Mouse (Mus musculus) myocyte (in vitro differentiated cells): ENCODE measurements around the gene Dhx34. TPM values are rescaled to one million over a fixed set of nuclear protein-coding genes. Genes with fewer than 3 reads are reported as not detected.
"Not testable (repeated sequence)": the region's sequence is repeated elsewhere in the genome, so short reads cannot be mapped to it uniquely, and the experiment has no call there.

Experiments used
- H3K27me3 ChIP-seq: one replicate; pipeline ENCODE4 v1.6.1; 2011; ENCODE audit not compliant: control insufficient read depth, insufficient read depth, insufficient read length
- H3K36me3 ChIP-seq: one replicate; pipeline ENCODE4 v1.6.1; 2011; ENCODE audit not compliant: control insufficient read depth, insufficient read depth
- H3K4me2 ChIP-seq: one replicate; pipeline ENCODE4 v1.6.1; 2011; ENCODE audit warnings: low read depth, control low read depth
- H3K4me3 ChIP-seq: one replicate; pipeline ENCODE4 v1.5.1; 2011; ENCODE audit warnings: mild to moderate bottlenecking, control low read depth, moderate library complexity
- H3K79me2 ChIP-seq: one replicate; pipeline ENCODE4 v1.6.1; 2011; ENCODE audit not compliant: control insufficient read depth, insufficient read depth
- H3ac ChIP-seq: one replicate; pipeline ENCODE4 v1.6.1; 2011; ENCODE audit not compliant: control insufficient read depth, insufficient read length
- CEBPB ChIP-seq: IDR thresholded peaks from 2 replicates; pipeline ENCODE4 v1.6.1; 2011; ENCODE audit warnings: mild to moderate bottlenecking, moderate library complexity; ENCODE audit not compliant: poor library complexity, insufficient read depth, severe bottlenecking
- E2F4 ChIP-seq: IDR thresholded peaks from one replicate; pipeline ENCODE4 v1.6.1; 2011; ENCODE audit warnings: mild to moderate bottlenecking, control low read depth, moderate library complexity; ENCODE audit not compliant: insufficient read depth
- MAX ChIP-seq: IDR thresholded peaks from one replicate; pipeline ENCODE4 v1.6.1; 2011; ENCODE audit warnings: low read depth, mild to moderate bottlenecking, control low read depth
- MYOD1 ChIP-seq, 3 experiments: IDR thresholded peaks; one replicate each; pipeline ENCODE4 v1.6.1; 2011; ENCODE audit warnings: control low read depth in 2 of 3, low read depth in 2 of 3, mild to moderate bottlenecking in 2 of 3, moderate library complexity in 1 of 3; ENCODE audit not compliant: insufficient read length in 2 of 3, control insufficient read depth in 1 of 3
- MYOG ChIP-seq, 3 experiments: IDR thresholded peaks; one replicate each; pipeline ENCODE4 v1.6.1; 2011; ENCODE audit warnings: control low read depth in 2 of 3, low read depth in 2 of 3, mild to moderate bottlenecking in 2 of 3; ENCODE audit not compliant: insufficient read length in 2 of 3, control insufficient read depth in 1 of 3, insufficient read depth in 1 of 3
- POLR2A ChIP-seq: IDR thresholded peaks from one replicate; pipeline ENCODE4 v1.6.1; 2011; ENCODE audit warnings: low read depth, mild to moderate bottlenecking, control low read depth, moderate library complexity; ENCODE audit not compliant: insufficient read length
- POLR2AphosphoS2 ChIP-seq: IDR thresholded peaks from one replicate; pipeline ENCODE4 v1.6.1; 2011; ENCODE audit warnings: low read depth, control low read depth; ENCODE audit not compliant: insufficient read length
- REST ChIP-seq: IDR thresholded peaks from one replicate; pipeline ENCODE4 v1.6.1; 2011; ENCODE audit warnings: mild to moderate bottlenecking, control low read depth, moderate library complexity; ENCODE audit not compliant: insufficient read depth, insufficient read length
- SRF ChIP-seq: IDR thresholded peaks from one replicate; pipeline ENCODE4 v1.6.1; 2011; ENCODE audit warnings: low read depth; ENCODE audit not compliant: control insufficient read depth, insufficient read length
- TCF12 ChIP-seq: IDR thresholded peaks from one replicate; pipeline ENCODE4 v1.6.1; 2011; ENCODE audit warnings: mild to moderate bottlenecking, control low read depth; ENCODE audit not compliant: poor library complexity, insufficient read depth, severe bottlenecking
- TCF3 ChIP-seq: IDR thresholded peaks from one replicate; pipeline ENCODE4 v1.6.1; 2011; ENCODE audit warnings: low read depth, control low read depth; ENCODE audit not compliant: insufficient read length
- USF1 ChIP-seq: IDR thresholded peaks from one replicate; pipeline ENCODE4 v1.6.1; 2011; ENCODE audit warnings: low read depth, mild to moderate bottlenecking, control low read depth, moderate library complexity
- polyA plus RNA-seq: library from polyadenylated mRNA; unstranded; fragments of >200 nt; fragmentation: generic; extraction: Trizol; gene quantifications from one replicate; pipeline ENCODE4 v1.2.1, GENCODE M21; 2012; ENCODE audit warnings: missing spikeins

The Dhx34 gene
- 9.0 TPM for polyA plus RNA-seq

DNA sequence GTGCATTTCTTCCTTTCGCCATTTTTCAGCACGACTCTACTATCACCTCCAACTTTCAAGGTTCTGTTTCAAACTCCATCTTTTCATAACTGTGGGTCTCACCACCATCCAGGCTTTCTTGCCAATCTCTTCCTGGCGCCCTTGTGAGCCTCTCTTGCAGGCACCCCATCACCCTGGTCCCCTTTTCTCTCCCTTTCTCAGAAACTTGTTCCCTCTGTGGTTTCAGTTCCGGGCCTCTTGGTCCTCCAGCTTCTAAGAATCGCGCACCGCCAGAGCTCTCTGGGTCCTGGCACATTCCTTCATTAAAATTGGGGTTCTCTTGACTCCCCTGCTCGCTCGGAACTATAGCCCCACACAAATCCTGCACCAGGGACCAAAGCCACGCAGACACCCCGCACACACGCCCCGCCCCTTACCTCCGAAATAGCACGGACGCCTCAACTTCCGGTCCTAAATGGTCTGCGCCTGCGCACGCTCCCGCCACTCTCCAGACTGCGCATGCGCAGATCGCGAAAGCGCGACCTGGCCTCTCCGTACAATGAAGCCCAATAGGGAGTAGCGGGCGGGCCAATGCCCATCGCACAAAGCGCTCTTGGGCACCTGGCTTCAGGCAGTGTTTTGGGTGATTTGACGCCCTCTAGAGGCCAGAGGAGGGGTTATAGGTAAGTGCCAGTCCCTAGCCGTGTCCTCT lies at the start of gene Dhx34:
Dhx34 (minus strand) TSS at position 456 of the 691 bp plus-strand sequence.
- no peak within 1 kb of the TSS for H3ac ChIP-seq
- H3K4me2 ChIP-seq: peak within 1 kb of the TSS; percentile 73
- H3K79me2 ChIP-seq: peaks cover 3% of the 10 kb centered on the region
- peak within 1 kb of the TSS; percentile 37 for H3K4me3 ChIP-seq
- no peak for TF ChIP-seq MYOG (IDR thresholded peaks at IDR 0.05; ENCODE audit: control insufficient read depth in 1 of 3, insufficient read depth in 1 of 3, insufficient read length in 2 of 3, low read depth in 2 of 3)
- peak; percentile 72 for TF ChIP-seq POLR2A
- TF ChIP-seq USF1: no peak
- TF ChIP-seq CEBPB: no peak
- TF ChIP-seq MYOD1 (IDR thresholded peaks at IDR 0.05; ENCODE audit: control insufficient read depth in 1 of 3, insufficient read length in 2 of 3, low read depth in 2 of 3): peak in 1 of 3 experiments; percentile 6
- peak; percentile 49 for TF ChIP-seq POLR2AphosphoS2
- TF ChIP-seq SRF: no peak
- TF ChIP-seq REST: no peak
- TF ChIP-seq TCF3: no peak
- TF ChIP-seq TCF12: no peak
- peaks cover 5% of the 10 kb centered on the region for H3K27me3 ChIP-seq
- no peaks in the 10 kb centered on the region for H3K36me3 ChIP-seq

DNA sequence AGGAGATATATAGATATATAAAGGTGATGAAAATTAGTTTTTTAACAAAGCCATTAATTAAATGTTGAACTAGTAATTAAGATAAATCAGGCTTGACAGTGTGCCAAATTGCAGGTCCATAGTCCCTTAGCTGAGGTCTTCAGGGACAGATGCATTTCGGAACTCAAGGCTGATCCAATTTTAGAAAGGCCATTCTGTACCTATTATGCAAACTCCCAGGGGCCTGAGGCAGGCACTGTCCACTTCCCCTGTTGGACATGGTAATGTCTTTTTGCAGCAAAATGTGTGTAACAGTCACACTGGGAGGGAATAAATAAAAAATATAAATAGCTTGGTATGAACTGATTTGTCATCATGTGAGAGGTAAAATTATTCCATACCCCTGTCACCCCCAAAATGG lies 49.3 kb upstream of the Dhx34 start:
- peaks cover 5% of the 10 kb centered on the region for H3K36me3 ChIP-seq
- H3K4me2 ChIP-seq: no peak overlapping the region
- H3K79me2 ChIP-seq: no peaks in the 10 kb centered on the region
- no peaks in the 10 kb centered on the region for H3K27me3 ChIP-seq
- H3K4me3 ChIP-seq: no peak overlapping the region
- no peak overlapping the region for H3ac ChIP-seq
- TF ChIP-seq MYOD1 (IDR thresholded peaks at IDR 0.05; ENCODE audit: control insufficient read depth in 1 of 3, insufficient read length in 2 of 3, low read depth in 2 of 3): no peak
- TF ChIP-seq POLR2AphosphoS2: no peak
- TF ChIP-seq MAX: no peak
- no peak for TF ChIP-seq TCF12
- no peak for TF ChIP-seq POLR2A
- TF ChIP-seq E2F4: no peak
- TF ChIP-seq REST: no peak
- no peak for TF ChIP-seq USF1
- TF ChIP-seq TCF3: no peak
- TF ChIP-seq MYOG (IDR thresholded peaks at IDR 0.05; ENCODE audit: control insufficient read depth in 1 of 3, insufficient read depth in 1 of 3, insufficient read length in 2 of 3, low read depth in 2 of 3): no peak
- TF ChIP-seq CEBPB: no peak
- no peak for TF ChIP-seq SRF

DNA sequence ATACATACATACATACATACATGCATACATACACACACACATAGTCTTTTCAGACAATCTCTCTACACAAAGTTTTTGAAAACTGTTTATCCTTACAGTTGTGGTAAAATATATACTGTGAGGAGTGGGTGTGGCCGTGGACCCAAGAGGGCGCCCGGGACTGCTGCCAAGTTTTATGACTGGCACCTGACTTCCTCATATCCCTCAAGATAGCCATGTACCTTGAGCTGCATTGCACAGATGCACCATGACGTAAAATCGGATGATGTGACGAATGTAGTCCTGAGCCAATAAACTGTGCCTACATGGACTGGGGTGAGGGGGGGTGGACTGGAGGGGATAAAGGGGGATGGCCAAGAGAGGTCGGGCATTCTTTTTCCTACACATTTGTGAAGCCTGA lies 44.8 kb upstream of the Dhx34 start:
- not testable (repeated sequence) for H3K4me3 ChIP-seq, H3K36me3 ChIP-seq, H3K4me2 ChIP-seq, H3ac ChIP-seq, H3K27me3 ChIP-seq, H3K79me2 ChIP-seq

DNA sequence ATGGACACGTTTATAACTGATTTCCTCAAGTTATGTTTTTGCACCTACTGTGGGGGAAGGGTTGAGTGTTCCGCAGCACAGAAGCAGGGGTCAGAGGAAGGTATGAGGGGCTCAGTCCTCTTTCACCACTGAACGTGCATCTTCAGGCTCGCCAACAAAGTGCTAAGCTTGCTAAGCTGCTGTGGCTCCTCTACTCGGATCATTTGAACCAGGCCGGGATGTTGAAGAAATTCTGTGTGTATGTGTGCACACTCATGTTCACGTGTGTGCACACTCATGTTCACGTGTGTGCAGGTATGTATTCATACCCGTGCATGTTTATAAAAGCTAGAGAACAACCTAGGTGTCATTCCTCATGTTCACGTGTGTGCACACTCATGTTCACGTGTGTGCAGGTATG lies 44.0 kb upstream of the Dhx34 start:
- H3K4me2 ChIP-seq: no peak overlapping the region
- no peak overlapping the region for H3K4me3 ChIP-seq
- H3ac ChIP-seq: no peak overlapping the region
- H3K27me3 ChIP-seq: no peaks in the 10 kb centered on the region
- H3K79me2 ChIP-seq: no peaks in the 10 kb centered on the region
- TF ChIP-seq TCF12: no peak
- no peak for TF ChIP-seq USF1
- TF ChIP-seq TCF3: no peak
- TF ChIP-seq CEBPB: no peak
- no peak for TF ChIP-seq E2F4
- no peak for TF ChIP-seq MAX
- TF ChIP-seq REST: no peak
- no peak for TF ChIP-seq MYOG (IDR thresholded peaks at IDR 0.05; ENCODE audit: control insufficient read depth in 1 of 3, insufficient read depth in 1 of 3, insufficient read length in 2 of 3, low read depth in 2 of 3)
- no peaks in the 10 kb centered on the region for H3K36me3 ChIP-seq

DNA sequence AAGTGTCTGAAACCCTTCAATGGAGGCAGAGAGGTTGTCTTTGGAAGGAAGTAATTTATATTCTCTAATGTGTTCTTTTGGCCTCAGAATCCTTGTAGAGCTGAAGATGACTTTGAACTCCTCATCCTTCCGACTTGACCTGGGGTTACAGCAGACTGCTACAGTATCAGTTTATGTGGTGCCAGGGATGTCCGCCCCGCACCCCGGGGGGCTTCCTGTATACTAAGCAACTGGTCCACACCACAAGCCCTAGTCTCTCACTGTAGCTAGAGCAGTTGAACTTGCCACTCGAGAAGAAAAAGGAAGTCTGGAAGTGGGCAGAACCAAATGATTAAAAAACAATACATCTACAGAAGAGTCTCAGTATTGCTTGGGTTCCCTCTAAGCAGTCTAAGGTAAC lies 42.0 kb upstream of the Dhx34 start:
- Histone ChIP-seq H3ac (no peak overlapping the region), H3K27me3 (no peaks in the 10 kb centered on the region), H3K4me2 (no peak overlapping the region), H3K79me2 (no peaks in the 10 kb centered on the region), H3K4me3 (no peak overlapping the region), H3K36me3 (no peaks in the 10 kb centered on the region)
- TF ChIP-seq POLR2AphosphoS2: no peak
- no peak for TF ChIP-seq USF1
- no peak for TF ChIP-seq SRF
- TF ChIP-seq TCF3: no peak
